Mouse (Mus musculus): ENCODE data around the gene Rpl32.

DNA sequence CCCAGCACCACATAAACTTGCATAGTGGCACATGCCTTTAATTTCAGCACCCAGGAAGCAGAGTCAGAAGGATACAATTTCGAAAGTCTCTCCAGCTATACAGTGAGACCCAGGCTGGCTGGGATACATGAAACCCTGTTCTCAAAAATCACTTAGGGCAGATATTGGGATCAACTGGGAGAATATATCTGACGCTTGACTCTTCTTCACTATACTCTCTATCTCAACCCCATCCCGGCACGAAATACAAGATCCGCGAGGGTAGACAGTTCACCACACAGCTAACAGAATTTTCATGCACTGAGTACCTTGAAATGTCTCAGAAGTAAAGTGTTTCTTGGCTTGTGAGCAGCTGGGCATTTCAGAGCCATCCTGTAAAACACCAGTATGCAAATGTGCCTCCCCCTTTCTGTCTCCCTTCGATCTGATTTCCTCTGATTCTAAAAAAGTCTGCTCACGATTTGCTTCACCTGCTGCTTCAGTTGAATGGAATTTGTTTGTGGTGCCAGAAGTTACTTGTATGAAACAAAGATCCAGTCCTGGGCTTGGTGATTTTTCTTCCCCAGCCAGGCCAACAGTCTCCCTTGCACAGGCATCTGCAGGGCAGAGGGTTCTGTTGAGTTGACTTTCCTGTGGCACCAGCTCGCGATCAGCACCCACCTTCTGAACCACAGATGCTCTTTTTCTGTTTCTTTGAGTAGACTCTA is 40.2 kb upstream of the Rpl32 start:
- no peak for TF ChIP-seq CTCF (IDR thresholded peaks at IDR 0.05; ENCODE audit: low read depth)
- no peak for TF ChIP-seq EP300 (IDR thresholded peaks at IDR 0.05; ENCODE audit: low read depth)

Data from liver, postnatal 0 days (tissue).